Mouse (Mus musculus): ENCODE results near the gene Bpifa1.

Bpifa1 gene

DNA sequence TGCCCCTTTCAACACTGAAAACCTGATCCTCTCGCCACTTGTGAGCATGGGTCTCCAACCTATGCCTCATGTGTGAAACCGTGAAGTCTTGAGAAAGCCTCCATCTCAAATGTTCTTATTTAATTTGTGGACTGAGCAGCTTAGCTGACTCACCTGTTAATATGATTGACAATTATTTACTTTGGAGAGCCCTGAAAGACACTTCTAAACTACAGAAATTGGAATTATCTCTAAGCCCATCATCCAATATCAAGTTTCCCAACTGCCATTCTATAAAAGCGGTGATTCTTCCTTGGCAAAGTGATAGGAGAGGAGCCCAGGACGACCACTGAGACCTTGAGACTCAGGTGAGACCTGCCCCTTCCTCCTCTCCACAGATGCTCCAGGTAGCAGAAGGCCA is at the start of gene Bpifa1:
Gene Bpifa1, plus strand, starts transcription at position 301 of the 400 bp plus-strand sequence.
- WGBS = 91% methylated on average over 4 of the region's 4 CpGs

DNA sequence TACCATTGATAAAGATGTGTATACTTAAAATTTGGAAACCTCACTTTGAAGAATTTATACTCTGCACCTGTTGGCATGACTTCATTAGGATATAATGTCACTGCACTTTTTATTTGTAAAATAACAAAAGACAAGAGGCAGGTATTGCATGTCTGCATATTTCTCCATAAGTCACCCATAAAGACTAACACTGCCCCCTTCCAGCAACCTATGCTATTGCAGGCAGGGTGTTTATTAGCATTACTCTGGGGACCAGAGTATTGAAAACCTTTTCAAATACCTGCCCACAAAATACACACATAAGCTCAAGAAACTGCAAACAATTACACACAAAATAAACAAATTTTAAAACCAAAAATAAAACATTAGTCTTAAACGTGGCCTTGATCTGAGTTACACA is 44.9 kb upstream of the Bpifa1 start:
- 60% methylated on average over 1 of the region's 1 CpGs for WGBS

DNA sequence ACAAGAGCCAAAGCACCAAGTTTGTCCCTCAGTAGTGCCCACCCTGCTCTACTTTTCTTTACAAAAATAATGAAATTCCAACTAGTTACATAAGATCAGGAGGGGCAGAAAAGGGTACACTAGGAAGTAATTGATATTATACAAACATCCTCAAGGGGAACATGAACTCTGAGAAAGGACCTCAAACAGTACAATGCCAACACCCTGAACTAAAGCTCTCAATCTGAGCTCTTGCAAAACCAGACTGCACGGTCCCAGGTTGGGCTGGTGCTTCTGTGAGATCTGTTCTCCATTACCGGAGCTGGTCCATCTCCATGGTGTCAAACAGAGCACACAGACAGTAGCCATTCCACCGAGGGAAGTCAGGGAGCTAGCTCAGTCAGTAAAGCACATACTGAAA is 25.3 kb upstream of the Bpifa1 start:
- 81% methylated on average over 3 of the region's 3 CpGs for WGBS

GRCm38 (mm10) chr2:154130120-154130519 is 12.6 kb upstream of the Bpifa1 start, which contains the start of gene Bpifa3:
Gene Bpifa3, plus strand, starts transcription at chr2:154130336.
- WGBS = 58% methylated on average over 2 of the region's 2 CpGs

DNA sequence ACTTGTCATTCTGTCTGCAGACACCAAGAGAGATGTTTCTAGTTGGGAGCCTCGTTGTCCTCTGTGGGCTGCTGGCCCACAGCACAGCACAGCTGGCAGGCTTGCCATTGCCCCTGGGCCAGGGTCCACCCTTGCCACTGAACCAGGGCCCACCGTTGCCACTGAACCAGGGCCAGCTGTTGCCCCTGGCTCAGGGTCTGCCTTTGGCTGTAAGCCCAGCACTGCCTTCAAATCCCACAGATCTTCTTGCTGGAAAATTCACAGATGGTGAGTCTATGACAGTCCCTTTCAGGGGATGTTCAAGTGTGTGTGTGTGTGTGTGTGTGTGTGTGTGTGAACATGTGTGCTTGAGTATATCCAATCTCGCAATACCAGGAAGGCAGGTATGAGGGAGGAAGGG is 1.1 kb downstream of the Bpifa1 start:
- WGBS = 55% methylated on average over 3 of the region's 3 CpGs

- 84% methylated on average over 4 of the region's 4 CpGs for WGBS
Measured at GRCm38 (mm10) chr2:154147496-154147895, 4.8 kb downstream of the Bpifa1 start.

- 38% methylated on average over 3 of the region's 3 CpGs for WGBS
Measured at GRCm38 (mm10) chr2:154158433-154158832, 15.8 kb downstream of the Bpifa1 start.

DNA sequence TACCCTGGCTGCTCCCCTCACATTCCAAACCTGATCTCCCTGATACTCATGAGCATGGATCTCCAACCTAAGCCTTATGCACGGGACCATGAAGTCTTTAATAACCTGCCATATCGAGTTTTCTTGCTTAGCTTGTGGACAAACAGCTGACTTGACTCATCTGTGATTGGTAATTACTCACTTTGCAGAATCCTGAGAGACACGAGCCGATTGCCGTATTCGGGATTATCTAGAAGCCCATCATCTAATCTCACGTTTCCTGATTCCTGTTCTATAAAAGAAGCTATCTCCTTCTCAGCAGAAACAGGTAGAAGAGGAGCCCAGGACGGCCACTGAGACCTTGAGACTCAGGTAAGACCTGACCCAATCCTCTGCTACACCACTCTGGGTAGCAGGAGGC is 19.6 kb downstream of the Bpifa1 start, which contains the start of gene Bpifa5:
Gene Bpifa5, plus strand, starts transcription at position 301 of the 400 bp plus-strand sequence.
- WGBS = 88% methylated on average over 8 of the region's 8 CpGs

GRCm38 (mm10) chr2:154163306-154163705 is 20.6 kb downstream of the Bpifa1 start:
- 78% methylated on average over 5 of the region's 5 CpGs for WGBS

GRCm38 (mm10) chr2:154169172-154169571 is 26.5 kb downstream of the Bpifa1 start:
- 72% methylated on average over 3 of the region's 3 CpGs for WGBS

DNA sequence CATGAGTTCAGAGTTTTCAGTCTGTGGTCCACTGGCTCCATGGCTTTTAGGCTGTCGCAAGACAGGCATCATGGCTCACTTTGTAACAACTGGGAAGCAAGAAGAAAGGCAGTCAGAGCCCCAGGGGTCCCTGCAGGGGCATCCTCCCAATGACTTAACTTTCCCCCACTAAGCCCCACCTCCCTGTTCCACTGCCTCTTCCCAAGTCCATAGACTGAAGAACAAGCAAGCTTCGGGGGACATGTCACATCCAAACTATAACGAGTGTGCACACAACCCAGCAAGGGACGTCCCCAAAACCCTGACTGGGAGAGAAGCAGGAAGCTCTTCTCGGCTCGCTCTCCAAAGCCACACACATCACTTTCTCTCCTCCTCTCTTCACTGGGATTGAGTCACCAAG is 28.9 kb downstream of the Bpifa1 start:
- WGBS = 67% methylated on average over 6 of the region's 6 CpGs

GRCm38 (mm10) chr2:154173313-154173712 is 30.6 kb downstream of the Bpifa1 start:
- 48% methylated on average over 1 of the region's 1 CpGs for WGBS

DNA sequence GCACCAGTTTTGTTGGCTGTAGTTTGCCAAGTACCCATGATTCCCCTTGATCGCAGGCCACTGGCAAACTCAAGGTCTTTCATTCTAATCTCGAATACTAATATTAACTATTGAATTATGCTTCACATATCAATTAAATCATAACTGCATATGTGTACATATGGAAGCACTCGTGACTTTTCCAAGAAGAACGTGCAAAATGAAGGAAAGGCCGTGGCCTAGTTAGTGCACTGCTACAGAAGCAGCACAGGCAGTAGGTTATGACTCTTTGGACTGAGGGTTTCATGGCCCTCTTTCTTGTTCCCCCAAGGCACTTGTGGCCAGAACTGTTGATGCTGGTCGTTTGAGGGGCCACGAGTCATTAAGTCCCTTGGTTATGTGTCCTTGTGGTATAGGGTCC is 39.2 kb downstream of the Bpifa1 start:
- 87% methylated on average over 7 of the region's 7 CpGs for WGBS

- 59% methylated on average over 4 of the region's 4 CpGs for WGBS
Measured at GRCm38 (mm10) chr2:154183061-154183460, 40.4 kb downstream of the Bpifa1 start.

DNA sequence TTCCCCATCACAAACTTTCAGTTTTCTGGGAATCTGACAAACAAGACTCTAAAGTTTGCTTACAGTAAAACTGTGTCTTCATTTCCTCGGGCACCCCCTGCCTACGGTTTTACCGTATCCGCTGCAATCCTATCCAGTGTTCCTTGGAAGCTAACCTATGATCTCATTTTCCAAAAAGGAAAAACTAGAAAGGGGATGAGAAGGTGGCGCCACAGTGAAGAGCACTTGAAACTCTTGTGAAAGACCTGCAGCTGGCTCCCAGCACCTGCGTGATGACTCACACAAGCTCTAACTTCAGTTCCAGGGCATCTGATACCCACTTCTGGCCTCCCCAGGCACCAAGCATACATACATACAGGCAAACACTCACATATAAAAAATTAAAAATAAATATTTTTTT is 42.6 kb downstream of the Bpifa1 start:
- 78% methylated on average over 6 of the region's 6 CpGs for WGBS

DNA sequence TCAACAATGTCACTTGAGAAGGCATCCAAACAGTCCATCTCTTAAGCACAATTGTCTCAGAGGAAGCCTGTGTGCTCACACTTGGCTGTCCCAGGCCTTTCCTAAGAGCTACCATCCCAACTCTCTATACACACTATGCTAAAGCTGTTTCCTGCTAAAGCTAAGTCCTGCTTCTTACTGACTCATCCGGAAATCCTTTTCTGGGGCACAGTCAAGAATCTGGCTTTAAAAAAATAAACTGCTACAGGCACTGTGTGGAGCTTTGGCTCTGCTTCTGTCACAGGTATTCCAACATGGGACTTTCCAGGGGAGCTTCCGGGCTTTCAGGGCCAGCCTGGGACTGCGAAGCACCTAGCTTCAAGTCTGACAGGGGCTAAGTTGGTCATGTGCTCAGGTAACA is 43.1 kb downstream of the Bpifa1 start:
- 58% methylated on average over 3 of the region's 3 CpGs for WGBS

- WGBS = 55% methylated on average over 5 of the region's 5 CpGs
Measured at GRCm38 (mm10) chr2:154187468-154187867, 44.8 kb downstream of the Bpifa1 start.

DNA sequence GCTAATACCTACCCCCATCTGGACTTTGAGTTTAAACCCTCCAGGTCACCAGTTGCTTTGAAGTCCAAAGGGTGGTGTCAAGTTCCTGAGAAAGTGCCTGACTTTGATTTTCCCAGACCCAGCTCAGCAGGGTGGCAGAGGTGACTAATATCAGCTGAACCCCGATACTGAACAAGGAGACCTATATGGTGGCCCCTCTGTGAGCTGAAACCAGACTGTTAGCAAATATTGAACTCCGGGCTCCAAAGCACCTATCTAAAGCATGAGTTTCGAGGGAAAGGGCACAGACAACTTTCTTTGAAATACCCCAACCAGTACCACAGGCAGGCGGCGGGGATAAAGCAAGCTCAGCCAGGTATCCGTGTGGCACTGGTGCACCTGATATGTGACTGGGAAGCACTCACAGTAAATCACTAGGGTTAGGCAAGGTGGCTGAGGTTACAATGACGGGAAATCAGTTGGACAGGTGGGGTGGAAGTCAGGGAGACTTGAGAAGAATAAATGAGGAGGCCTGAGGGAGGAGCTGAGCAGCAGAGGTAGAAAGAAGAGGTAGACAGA is 47.3 kb downstream of the Bpifa1 start:
- WGBS = 88% methylated on average over 7 of the region's 7 CpGs

GRCm38 (mm10) chr2:154190546-154191258 is 48.0 kb downstream of the Bpifa1 start, which contains the start of gene Bpifb1:
Gene Bpifb1, plus strand, starts transcription at chr2:154190818.
- WGBS = 88% methylated on average over 11 of the region's 11 CpGs

DNA sequence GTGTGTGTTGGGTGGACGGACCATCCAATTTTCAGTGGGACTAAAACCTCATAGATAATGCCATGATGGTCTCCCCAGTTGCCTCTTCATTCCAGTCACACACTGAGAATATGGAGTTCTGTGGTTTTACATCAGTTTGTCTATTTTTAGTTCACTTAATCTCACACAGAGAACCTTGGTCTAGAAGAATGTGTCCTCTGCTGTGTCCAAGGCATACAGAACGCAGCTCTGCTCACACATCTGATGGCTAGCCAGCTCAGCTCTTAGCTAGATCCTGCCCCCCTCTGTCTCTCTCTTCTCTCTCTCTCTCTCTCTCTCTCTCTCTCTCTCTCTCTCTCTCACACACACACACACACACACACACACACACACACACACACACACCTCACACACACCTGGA is 49.5 kb downstream of the Bpifa1 start:
- 73% methylated on average over 2 of the region's 2 CpGs for WGBS

DNA sequence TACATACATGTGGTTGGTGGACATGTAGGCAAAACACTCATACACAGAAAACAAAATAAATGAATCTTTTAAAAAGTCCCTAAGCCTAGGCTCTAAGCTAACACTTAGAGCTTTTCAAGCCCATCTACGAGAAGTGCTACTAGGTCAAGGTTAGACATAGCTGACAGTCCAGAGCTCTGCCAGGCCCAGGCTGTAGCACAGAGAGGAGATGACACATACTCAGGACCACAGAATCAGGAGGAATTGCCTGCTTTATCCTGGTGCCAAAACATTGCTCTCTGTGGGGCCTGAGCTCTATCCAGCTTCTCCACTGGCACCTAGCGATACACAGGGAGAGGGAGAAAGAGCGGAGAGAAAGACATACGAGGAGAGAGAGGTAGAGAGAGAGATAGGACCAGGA is 50.4 kb downstream of the Bpifa1 start:
- 97% methylated on average over 4 of the region's 4 CpGs for WGBS

- 69% methylated on average over 5 of the region's 5 CpGs for WGBS
Measured at GRCm38 (mm10) chr2:154193994-154194504, 51.4 kb downstream of the Bpifa1 start.

- 93% methylated on average over 9 of the region's 9 CpGs for WGBS
Measured at GRCm38 (mm10) chr2:154197036-154197435, 54.4 kb downstream of the Bpifa1 start.

Measured in cerebral cortex, adult 2 months (tissue).